Mouse (Mus musculus): ENCODE data around the gene Inca1. TPM values are rescaled to one million over a fixed set of nuclear protein-coding genes. Genes with fewer than 3 reads are reported as not detected.
A peak's percentile ranks its signal among the peaks of the same experiment; 100 is the strongest.

Inca1 gene
- polyA plus RNA-seq, 1 experiment from 2014 or later: 1.1 TPM

- peak; percentile 18; the same call in 1 of the 2 replicates for ATAC-seq (ENCODE audit: insufficient read depth)
- peak; percentile 50 for DNase-seq
- H3K4me3 ChIP-seq (ENCODE audit: low read depth, low read length): peak overlapping the region; percentile 74
- H3K4me2 ChIP-seq: peak overlapping the region; percentile 98
- H3K27ac ChIP-seq (ENCODE audit: low read depth): peak overlapping the region; percentile 95
- H3K27me3 ChIP-seq (ENCODE audit: insufficient read depth, low read length): no peaks in the 10 kb centered on the region
- H3K4me1 ChIP-seq (ENCODE audit: insufficient read depth): peaks cover 11% of the 10 kb centered on the region
- H3K9me3 ChIP-seq (ENCODE audit: low read depth, low read length): no peaks in the 10 kb centered on the region
- H3K9ac ChIP-seq: peak overlapping the region; percentile 84
- TF ChIP-seq CTCF (IDR thresholded peaks at IDR 0.05; ENCODE audit: low read depth): no peak
- 2% methylated on average over 28 of the region's 28 CpGs for WGBS
- peaks cover 78% of the 10 kb centered on the region for H3K36me3 ChIP-seq (ENCODE audit: insufficient read depth)
Observed at GRCm38 (mm10) chr11:70647716-70648420, 52.1 kb downstream of the Inca1 start.

GRCm38 (mm10) chr11:70646691-70647650, 53.0 kb downstream of the Inca1 start, which contains the start of the genes Rnf167 and Slc25a11:
Gene Rnf167, plus strand, starts transcription at chr11:70647235.
Gene Slc25a11, minus strand, starts transcription at chr11:70647479.
- WGBS: under 1% methylated on average over 63 of the region's 63 CpGs
- H3K4me3 ChIP-seq (ENCODE audit: low read depth, low read length): peak within 1 kb of the TSS; percentile 74
- no peak for TF ChIP-seq CTCF (IDR thresholded peaks at IDR 0.05; ENCODE audit: low read depth)
- peak within 1 kb of the TSS; percentile 98 for H3K4me2 ChIP-seq
- peak; percentile 88 for ATAC-seq (ENCODE audit: insufficient read depth)
- peak within 1 kb of the TSS; percentile 95 for H3K27ac ChIP-seq (ENCODE audit: low read depth)
- H3K9me3 ChIP-seq (ENCODE audit: low read depth, low read length): no peaks in the 10 kb centered on the region
- H3K36me3 ChIP-seq (ENCODE audit: insufficient read depth): peaks cover 69% of the 10 kb centered on the region
- H3K9ac ChIP-seq: peak within 1 kb of the TSS; percentile 84
- H3K27me3 ChIP-seq (ENCODE audit: insufficient read depth, low read length): no peaks in the 10 kb centered on the region
- DNase-seq: peak; percentile 100
- H3K4me1 ChIP-seq (ENCODE audit: insufficient read depth): peaks cover 8% of the 10 kb centered on the region

DNA sequence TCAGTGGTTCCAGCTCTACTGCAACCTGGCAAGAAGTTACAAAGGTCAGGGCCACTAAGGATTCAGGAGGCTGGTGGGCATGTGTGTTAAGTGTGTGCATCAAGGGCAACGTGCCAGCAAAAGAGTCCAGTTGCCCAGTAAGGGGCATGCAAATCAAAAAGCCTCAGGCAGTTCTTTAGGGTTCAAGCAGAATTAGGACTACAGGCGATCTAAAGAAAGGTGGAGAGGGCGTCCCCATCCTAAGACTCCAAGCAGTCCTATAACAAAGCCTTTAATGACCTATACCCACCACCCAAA, 53.7 kb downstream of the Inca1 start:
- Histone ChIP-seq H3K9me3 (ENCODE audit: low read depth, low read length) (no peaks in the 10 kb centered on the region), H3K9ac (peak overlapping the region; percentile 82), H3K36me3 (ENCODE audit: insufficient read depth) (peaks cover 62% of the 10 kb centered on the region), H3K4me2 (peak overlapping the region; percentile 84), H3K4me1 (ENCODE audit: insufficient read depth) (peaks cover 6% of the 10 kb centered on the region), H3K27me3 (ENCODE audit: insufficient read depth, low read length) (no peaks in the 10 kb centered on the region), H3K27ac (ENCODE audit: low read depth) (peak overlapping the region; percentile 89), H3K4me3 (ENCODE audit: low read depth, low read length) (peak overlapping the region; percentile 74)
- TF ChIP-seq CTCF (IDR thresholded peaks at IDR 0.05; ENCODE audit: low read depth): no peak
- no peak for ATAC-seq (ENCODE audit: insufficient read depth)
- DNase-seq: no peak
- 26% methylated on average over 3 of the region's 3 CpGs for WGBS

- no peak for TF ChIP-seq CTCF (IDR thresholded peaks at IDR 0.05; ENCODE audit: low read depth)
- no peaks in the 10 kb centered on the region for H3K27me3 ChIP-seq (ENCODE audit: insufficient read depth, low read length)
- H3K27ac ChIP-seq (ENCODE audit: low read depth): 0 out of 2 replicates have a peak overlapping the region, but pooled peaks have one; percentile 89
- 85% methylated on average over 12 of the region's 12 CpGs for WGBS
- peaks cover 6% of the 10 kb centered on the region for H3K4me1 ChIP-seq (ENCODE audit: insufficient read depth)
- no peaks in the 10 kb centered on the region for H3K9me3 ChIP-seq (ENCODE audit: low read depth, low read length)
- peak overlapping the region; percentile 74 for H3K4me3 ChIP-seq (ENCODE audit: low read depth, low read length)
- peak overlapping the region; percentile 82 for H3K9ac ChIP-seq
- peak overlapping the region; percentile 84 for H3K4me2 ChIP-seq
- H3K36me3 ChIP-seq (ENCODE audit: insufficient read depth): peaks cover 56% of the 10 kb centered on the region
- no peak for ATAC-seq (ENCODE audit: insufficient read depth)
- no peak for DNase-seq
Observed at GRCm38 (mm10) chr11:70645461-70646258, 54.3 kb downstream of the Inca1 start.

DNA sequence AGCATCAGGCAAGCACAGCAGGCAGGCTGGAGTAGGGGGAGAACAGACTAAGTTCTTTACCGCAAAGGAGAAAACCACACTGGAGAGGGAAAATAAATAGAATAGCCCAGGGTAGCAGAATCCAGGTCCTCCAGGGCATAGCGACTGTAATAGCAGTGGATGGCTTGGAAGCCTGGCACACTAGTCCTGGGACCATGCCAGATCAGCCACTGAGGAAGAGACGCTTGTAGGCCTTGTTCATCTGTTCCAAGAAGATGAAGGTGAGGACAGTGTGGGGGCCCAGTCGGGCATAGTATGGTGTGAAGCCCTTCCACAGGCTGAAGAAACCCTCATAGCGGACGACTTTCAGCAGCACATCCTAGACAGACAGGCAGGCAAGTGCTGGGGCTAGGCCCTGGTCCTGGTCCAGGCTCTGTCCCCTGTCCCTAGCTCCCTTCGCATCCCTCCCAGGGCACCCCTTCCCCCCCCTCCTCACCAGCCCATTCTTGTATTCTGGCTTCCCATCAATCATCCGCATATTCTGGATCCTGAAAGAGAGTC, 55.3 kb downstream of the Inca1 start:
- peaks cover 46% of the 10 kb centered on the region for H3K36me3 ChIP-seq (ENCODE audit: insufficient read depth)
- H3K9ac ChIP-seq: peak overlapping the region; percentile 82; the same call in 1 of the 2 replicates

GRCm38 (mm10) chr11:70643051-70643450, 56.9 kb downstream of the Inca1 start:
- H3K27me3 ChIP-seq (ENCODE audit: insufficient read depth, low read length): no peaks in the 10 kb centered on the region
- H3K4me3 ChIP-seq (ENCODE audit: low read depth, low read length): no peak overlapping the region
- no peak for DNase-seq
- H3K9me3 ChIP-seq (ENCODE audit: low read depth, low read length): no peaks in the 10 kb centered on the region
- TF ChIP-seq CTCF (IDR thresholded peaks at IDR 0.05; ENCODE audit: low read depth): no peak
- no peak overlapping the region for H3K4me2 ChIP-seq
- H3K9ac ChIP-seq: no peak overlapping the region
- no peak for ATAC-seq (ENCODE audit: insufficient read depth)
- no peak overlapping the region for H3K27ac ChIP-seq (ENCODE audit: low read depth)
- peaks cover 6% of the 10 kb centered on the region; the same call in 1 of the 2 replicates for H3K4me1 ChIP-seq (ENCODE audit: insufficient read depth)
- peaks cover 31% of the 10 kb centered on the region for H3K36me3 ChIP-seq (ENCODE audit: insufficient read depth)
- 88% methylated on average over 6 of the region's 6 CpGs for WGBS

More for the DNA sequence above, 55.3 kb downstream of the Inca1 start:
- Histone ChIP-seq H3K27ac (ENCODE audit: low read depth) (no peak overlapping the region), H3K4me1 (ENCODE audit: insufficient read depth) (peaks cover 6% of the 10 kb centered on the region), H3K9me3 (ENCODE audit: low read depth, low read length) (no peaks in the 10 kb centered on the region), H3K4me2 (no peak overlapping the region), H3K27me3 (ENCODE audit: insufficient read depth, low read length) (no peaks in the 10 kb centered on the region), H3K4me3 (ENCODE audit: low read depth, low read length) (no peak overlapping the region)
- DNase-seq (no peak), ATAC-seq (ENCODE audit: insufficient read depth) (no peak)
- 92% methylated on average over 7 of the region's 8 CpGs for WGBS
- TF ChIP-seq CTCF (IDR thresholded peaks at IDR 0.05; ENCODE audit: low read depth): no peak
